Mouse (Mus musculus) hindbrain, postnatal 0 days (tissue): ENCODE data around the gene Nppb. TPM values are rescaled to one million over a fixed set of nuclear protein-coding genes. Genes with fewer than 3 reads are reported as not detected.

Source experiments
- ATAC-seq: fragments of 200-750 bp; cut with Nextera tagmentation; 2 replicates; pipeline ENCODE4 v1.8.0; 2017; ENCODE audit warnings: mild to moderate bottlenecking, moderate TSS enrichment, moderate library complexity
- DNase-seq: peaks from one replicate; pipeline ENCODE4 v3.0.0-alpha.2; 2015; ENCODE audit warnings: low spot score
- H3K27ac ChIP-seq: fragments of 300-500 bp; sonication (generic); 2 replicates; pipeline ENCODE4 v1.5.1; 2014; ENCODE audit warnings: mild to moderate bottlenecking
- H3K27me3 ChIP-seq: fragments of 300-500 bp; sonication (generic); 2 replicates; pipeline ENCODE4 v1.6.1; 2014; ENCODE audit warnings: low read length, mixed read lengths; ENCODE audit not compliant: insufficient read depth
- H3K36me3 ChIP-seq: fragments of 300-500 bp; sonication (generic); 2 replicates; pipeline ENCODE4 v1.6.1; 2014; ENCODE audit warnings: low read length, mixed read lengths; ENCODE audit not compliant: insufficient read depth
- H3K4me1 ChIP-seq: fragments of 300-500 bp; sonication (generic); 2 replicates; pipeline ENCODE4 v1.6.1; 2014; ENCODE audit warnings: antibody characterized with exemption, low read length, mixed read lengths; ENCODE audit not compliant: insufficient read depth
- H3K4me2 ChIP-seq: fragments of 300-500 bp; sonication (generic); 2 replicates; pipeline ENCODE4 v1.6.1; 2014; ENCODE audit warnings: low read depth, mild to moderate bottlenecking, low read length, moderate library complexity, mixed read lengths
- H3K4me3 ChIP-seq: fragments of 300-500 bp; sonication (generic); 2 replicates; pipeline ENCODE4 v1.5.1; 2014; ENCODE audit warnings: low read length
- H3K9ac ChIP-seq: fragments of 300-500 bp; sonication (generic); replicated peaks from 2 replicates; pipeline ENCODE4 v1.6.1; 2014; ENCODE audit warnings: mild to moderate bottlenecking, low read length, moderate library complexity, mixed read lengths
- H3K9me3 ChIP-seq: fragments of 300-500 bp; sonication (generic); 2 replicates; pipeline ENCODE4 v1.6.1; 2016; ENCODE audit warnings: low read length, mixed read lengths
- CTCF ChIP-seq: IDR thresholded peaks from 2 replicates; pipeline ENCODE4 v1.5.1; 2016; ENCODE audit warnings: antibody characterized with exemption, control low read depth, low read depth
- WGBS: fragments of 180-500 bp; shearing (Covaris S2); extraction: QIAGEN DNeasy Blood & Tissue Kit; methylation state at CpG from one replicate; pipeline ENCODE4 v1.1.7; 2014; 5-methylcytosine and 5-hydroxymethylcytosine counted together
- polyA plus RNA-seq: library from polyadenylated mRNA; unstranded; fragments of >200 nt; fragmentation: Nextera tagmentation; extraction: Ambion mirVana; gene quantifications from 2 replicates; pipeline ENCODE4 v1.2.1, GENCODE M21; 2015
- total RNA-seq: library from RNA; depleted of rRNA; stranded (reverse); fragments of >200 nt; gene quantifications from 2 replicates; pipeline ENCODE4 v1.2.3, GENCODE M21; 2014

Nppb gene
- total and polyA plus RNA-seq, 2 experiments from 2014 or later, result 0.19 TPM; not detected in 1

DNA sequence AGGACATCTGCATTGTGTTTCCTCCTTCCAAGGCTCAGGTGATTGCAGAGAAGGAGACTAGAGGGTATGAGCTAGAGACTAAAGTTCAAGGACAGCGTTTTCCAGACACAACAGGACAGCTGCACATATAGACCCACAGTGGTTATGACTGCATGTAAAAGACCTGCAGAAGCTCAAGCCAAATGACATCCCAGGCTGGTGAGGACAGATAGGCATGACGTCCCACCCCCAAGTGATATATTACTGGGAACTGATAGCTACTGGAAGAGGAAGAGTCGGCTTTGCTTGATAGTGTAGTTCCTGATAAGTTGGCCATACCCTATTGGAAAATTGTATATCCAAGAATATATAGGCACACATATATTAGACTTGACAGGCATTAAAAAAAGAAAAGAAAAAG lies 9.4 kb upstream of the Nppb start:
- Histone ChIP-seq H3K27me3 (no peaks in the 10 kb centered on the region), H3K4me2 (no peak overlapping the region), H3K4me3 (no peak overlapping the region), H3K27ac (no peak overlapping the region), H3K9ac (no peak overlapping the region), H3K9me3 (peaks cover 3% of the 10 kb centered on the region; the same call in 1 of the 2 replicates), H3K36me3 (no peaks in the 10 kb centered on the region), H3K4me1 (no peaks in the 10 kb centered on the region)
- DNase-seq, result no peak
- ATAC-seq, result no peak
- no peak for TF ChIP-seq CTCF
- WGBS, result 82% methylated on average over 3 of the region's 3 CpGs

GRCm38 (mm10) chr4:147977726-147978125 lies 7.9 kb upstream of the Nppb start:
- Histone ChIP-seq H3K27me3 (no peaks in the 10 kb centered on the region), H3K36me3 (no peaks in the 10 kb centered on the region), H3K27ac (no peak overlapping the region), H3K4me1 (no peaks in the 10 kb centered on the region), H3K9me3 (peaks cover 3% of the 10 kb centered on the region; the same call in 1 of the 2 replicates), H3K4me3 (no peak overlapping the region), H3K9ac (no peak overlapping the region), H3K4me2 (no peak overlapping the region)
- ATAC-seq (no peak), DNase-seq (no peak)
- TF ChIP-seq CTCF, result no peak
- WGBS, result 80% methylated on average over 4 of the region's 4 CpGs

DNA sequence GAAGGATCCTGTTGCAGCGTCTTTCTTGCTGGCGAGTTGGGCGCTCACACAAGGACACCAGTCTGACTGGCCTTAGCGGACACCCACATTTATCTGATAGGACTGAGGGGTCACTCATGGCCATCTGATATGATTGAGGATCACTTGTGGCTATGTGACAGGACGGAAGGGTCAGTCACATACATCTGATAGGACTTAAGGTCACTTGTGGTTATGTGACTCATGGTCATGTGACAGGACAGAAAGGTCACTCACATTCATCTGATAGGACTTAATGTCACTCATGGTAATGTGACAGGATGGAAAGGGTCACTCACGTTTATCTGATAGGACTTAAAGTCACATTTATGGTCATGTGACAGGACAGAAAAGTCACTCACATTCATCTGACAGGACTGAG lies 7.2 kb upstream of the Nppb start:
- TF ChIP-seq CTCF, result no peak
- Histone ChIP-seq H3K9ac (no peak overlapping the region), H3K27ac (no peak overlapping the region), H3K9me3 (peaks cover 3% of the 10 kb centered on the region; the same call in 1 of the 2 replicates), H3K4me2 (no peak overlapping the region), H3K4me3 (no peak overlapping the region), H3K36me3 (no peaks in the 10 kb centered on the region), H3K27me3 (no peaks in the 10 kb centered on the region), H3K4me1 (no peaks in the 10 kb centered on the region)
- no peak for DNase-seq
- WGBS, result 96% methylated on average over 6 of the region's 6 CpGs
- ATAC-seq, result no peak

DNA sequence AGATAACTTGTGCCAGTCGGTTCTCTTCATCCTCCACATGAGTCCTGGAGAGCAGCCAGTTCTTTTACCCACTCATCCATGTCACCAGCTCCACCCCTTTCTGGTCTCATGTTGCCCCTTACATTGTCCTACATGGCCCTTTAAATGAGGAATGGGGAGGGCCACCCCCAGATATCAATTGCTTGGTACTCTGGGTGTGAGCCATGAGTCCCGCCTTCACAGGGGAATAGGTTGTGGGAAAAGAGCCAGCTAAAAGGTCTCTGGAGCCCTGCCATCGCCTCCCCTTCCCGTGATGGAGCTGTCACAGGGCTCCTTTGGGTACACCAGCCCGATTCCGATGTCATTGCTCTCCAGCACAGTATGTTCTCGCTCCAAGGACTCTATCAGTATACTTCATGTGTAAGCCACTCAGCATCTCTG lies 6.1 kb upstream of the Nppb start:
- DNase-seq, result no peak

DNA sequence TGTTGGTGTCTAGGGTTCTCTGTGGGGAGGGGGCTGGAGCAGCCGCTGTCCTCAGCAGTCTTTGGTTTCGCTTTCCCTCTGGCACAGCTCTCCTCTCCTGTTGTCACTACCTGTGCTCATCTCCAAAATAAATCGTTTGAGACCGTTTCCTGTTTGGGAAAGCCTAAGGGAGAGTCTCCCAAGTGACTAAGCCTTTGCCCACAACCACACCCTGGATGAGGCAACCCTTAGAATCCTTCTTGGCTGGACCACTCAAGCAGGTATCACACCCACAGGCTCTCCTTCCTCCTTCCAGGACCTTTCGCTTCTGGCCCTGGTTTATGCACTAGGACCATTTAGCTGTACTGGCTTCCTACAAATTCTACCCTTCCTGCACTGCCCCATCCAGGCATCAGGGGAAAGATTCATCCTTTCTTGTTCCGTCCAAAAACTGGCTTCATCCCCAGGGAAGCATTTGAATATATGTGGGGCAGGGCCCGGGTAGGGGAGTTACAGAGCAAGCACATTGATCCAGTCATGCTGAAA lies 8.0 kb downstream of the Nppb start:
- no peak for TF ChIP-seq CTCF
- Histone ChIP-seq H3K9me3 (no peaks in the 10 kb centered on the region), H3K36me3 (no peaks in the 10 kb centered on the region), H3K27me3 (no peaks in the 10 kb centered on the region), H3K4me3 (no peak overlapping the region), H3K4me1 (no peaks in the 10 kb centered on the region), H3K4me2 (no peak overlapping the region), H3K27ac (no peak overlapping the region), H3K9ac (no peak overlapping the region)
- DNase-seq, result no peak
- ATAC-seq, result no peak
- 69% methylated on average over 7 of the region's 7 CpGs for WGBS

More for the DNA sequence above, 6.1 kb upstream of the Nppb start:
- Histone ChIP-seq H3K4me2 (no peak overlapping the region), H3K4me1 (no peaks in the 10 kb centered on the region), H3K27ac (no peak overlapping the region), H3K9ac (no peak overlapping the region), H3K36me3 (no peaks in the 10 kb centered on the region), H3K27me3 (no peaks in the 10 kb centered on the region), H3K9me3 (peaks cover 3% of the 10 kb centered on the region; the same call in 1 of the 2 replicates), H3K4me3 (no peak overlapping the region)
- TF ChIP-seq CTCF, result no peak
- 48% methylated on average over 7 of the region's 7 CpGs for WGBS
- ATAC-seq, result no peak

GRCm38 (mm10) chr4:147995311-147995710 lies 9.7 kb downstream of the Nppb start:
- Histone ChIP-seq H3K9ac (no peak overlapping the region), H3K4me2 (no peak overlapping the region), H3K4me3 (no peak overlapping the region), H3K9me3 (no peaks in the 10 kb centered on the region), H3K4me1 (peaks cover 6% of the 10 kb centered on the region; the same call in 1 of the 2 replicates), H3K27me3 (no peaks in the 10 kb centered on the region), H3K27ac (no peak overlapping the region), H3K36me3 (no peaks in the 10 kb centered on the region)
- WGBS, result 77% methylated on average over 3 of the region's 3 CpGs
- TF ChIP-seq CTCF, result no peak
- DNase-seq (no peak), ATAC-seq (no peak)

- 26% methylated on average over 12 of the region's 12 CpGs for WGBS
- ATAC-seq (peak; percentile 62), DNase-seq (peak; percentile 41)
- TF ChIP-seq CTCF, result no peak
- Histone ChIP-seq H3K4me2 (no peak within 1 kb of the TSS), H3K4me3 (no peak within 1 kb of the TSS), H3K9ac (no peak within 1 kb of the TSS; the same call in 1 of the 2 replicates), H3K27me3 (no peaks in the 10 kb centered on the region), H3K27ac (peak within 1 kb of the TSS; percentile 34; the same call in 1 of the 2 replicates), H3K4me1 (peaks cover 9% of the 10 kb centered on the region; the same call in 1 of the 2 replicates), H3K36me3 (peaks cover 12% of the 10 kb centered on the region; the same call in 1 of the 2 replicates), H3K9me3 (no peaks in the 10 kb centered on the region)
Measured at GRCm38 (mm10) chr4:148000202-148000772, 14.7 kb downstream of the Nppb start, which contains the start of gene Nppa. TSS of gene Nppa (plus strand) at chr4:148000722.
